Mouse (Mus musculus) R1 (cell line): ENCODE measurements at regions not wholly inside any gene's neighbourhood (a gene's known extent, or its start where the extent isn't known, plus 50 kb on each side); places are given as distances from the start of the nearest gene placed in this dataset.

ENCODE experiments used
- DNase-seq: peaks from one replicate; pipeline ENCODE4 v3.0.0-alpha.2; 2018; ENCODE audit warnings: low read depth, low spot score

GRCm38 (mm10) chr1:136781561-136782025, 156.9 kb downstream of the Zfp281 start:
- peak; percentile 60 for DNase-seq

GRCm38 (mm10) chr1:136782261-136782660, 157.6 kb downstream of the Zfp281 start:
- no peak for DNase-seq

GRCm38 (mm10) chr1:136784178-136784577, 159.5 kb downstream of the Zfp281 start:
- no peak for DNase-seq

- peak; percentile 48 for DNase-seq
Observed at GRCm38 (mm10) chr1:136788979-136789513, 164.3 kb downstream of the Zfp281 start.

GRCm38 (mm10) chr1:136791641-136792040, 166.9 kb downstream of the Zfp281 start:
- no peak for DNase-seq
